Mouse (Mus musculus): ENCODE results near the gene Supv3l1.

The Supv3l1 gene

GRCm38 (mm10) chr10:62449364-62450279 lies at the start of gene Supv3l1, which contains the start of gene 4930507D05Rik:
Gene Supv3l1, minus strand, starts transcription at chr10:62449738.
Gene 4930507D05Rik, plus strand, starts transcription at chr10:62449489.
- TF ChIP-seq GATA4 (IDR thresholded peaks at IDR 0.05; ENCODE audit: insufficient replicate concordance, low read length), result no peak; the same call in 1 of the 2 replicates

DNA sequence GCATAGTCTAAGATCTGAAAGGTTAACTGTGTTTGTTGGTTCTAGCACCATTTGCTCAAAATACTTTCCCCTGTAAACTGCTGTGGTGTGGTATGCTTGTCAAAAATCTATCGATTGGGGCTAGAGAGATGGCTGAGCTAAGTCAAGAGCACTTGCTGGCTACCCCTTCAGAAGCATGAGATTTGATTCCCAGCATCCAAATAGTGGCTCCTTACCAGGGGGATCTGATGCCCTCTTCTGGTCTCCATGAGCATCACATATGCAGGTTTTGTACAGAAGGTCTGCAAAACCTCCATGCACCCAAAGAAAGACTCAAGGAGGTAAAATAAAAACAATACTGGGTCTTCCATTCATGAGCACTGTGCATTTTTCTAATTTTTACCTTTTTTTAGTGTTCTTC lies 38.7 kb upstream of the Supv3l1 start:
- no peak for TF ChIP-seq GATA4 (IDR thresholded peaks at IDR 0.05; ENCODE audit: insufficient replicate concordance, low read length)

DNA sequence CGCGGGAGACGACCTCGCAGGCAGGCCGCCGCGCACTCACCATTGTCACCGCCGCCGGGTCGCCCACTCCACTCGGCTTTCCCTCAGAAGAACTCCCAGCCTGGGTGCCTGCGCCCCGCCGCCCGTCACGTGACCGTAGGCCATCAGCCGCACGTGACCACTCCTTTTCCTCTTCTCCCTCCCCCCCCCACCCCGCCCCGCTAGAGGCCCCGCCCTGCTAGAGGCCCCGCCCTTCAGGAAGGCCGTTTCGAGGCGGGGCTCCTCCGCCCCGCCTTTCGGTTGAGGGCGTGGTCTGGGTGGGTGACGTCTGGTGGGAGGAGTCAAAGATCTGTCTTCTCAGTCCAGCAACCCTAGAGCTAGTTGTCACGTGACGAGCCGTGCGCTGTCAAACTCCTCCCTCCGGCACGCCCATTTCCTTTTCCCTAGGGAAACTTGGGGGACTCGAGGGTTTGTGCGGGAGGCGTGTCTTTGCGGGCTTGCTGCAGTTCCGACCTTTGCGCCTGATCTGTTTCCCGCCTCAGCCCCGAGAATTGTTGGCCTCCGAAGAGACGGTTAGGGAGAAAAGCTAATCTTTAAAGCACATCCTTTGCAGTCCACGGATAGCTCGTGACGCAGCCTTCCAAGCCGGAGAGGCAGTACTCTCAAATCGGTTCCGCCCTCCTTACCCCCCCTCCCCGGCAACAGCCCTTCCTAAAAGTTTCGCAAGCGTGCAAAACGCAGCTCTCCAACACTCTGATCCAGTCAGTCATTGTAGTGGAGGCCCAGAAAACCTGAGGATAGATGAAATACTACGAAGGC lies 37.3 kb upstream of the Supv3l1 start, which contains the start of gene Vps26a:
Gene Vps26a, minus strand, starts transcription at position 188 of the 798 bp plus-strand sequence.
- peak; percentile 57; the same call in 1 of the 2 replicates for TF ChIP-seq GATA4 (IDR thresholded peaks at IDR 0.05; ENCODE audit: insufficient replicate concordance, low read length)

DNA sequence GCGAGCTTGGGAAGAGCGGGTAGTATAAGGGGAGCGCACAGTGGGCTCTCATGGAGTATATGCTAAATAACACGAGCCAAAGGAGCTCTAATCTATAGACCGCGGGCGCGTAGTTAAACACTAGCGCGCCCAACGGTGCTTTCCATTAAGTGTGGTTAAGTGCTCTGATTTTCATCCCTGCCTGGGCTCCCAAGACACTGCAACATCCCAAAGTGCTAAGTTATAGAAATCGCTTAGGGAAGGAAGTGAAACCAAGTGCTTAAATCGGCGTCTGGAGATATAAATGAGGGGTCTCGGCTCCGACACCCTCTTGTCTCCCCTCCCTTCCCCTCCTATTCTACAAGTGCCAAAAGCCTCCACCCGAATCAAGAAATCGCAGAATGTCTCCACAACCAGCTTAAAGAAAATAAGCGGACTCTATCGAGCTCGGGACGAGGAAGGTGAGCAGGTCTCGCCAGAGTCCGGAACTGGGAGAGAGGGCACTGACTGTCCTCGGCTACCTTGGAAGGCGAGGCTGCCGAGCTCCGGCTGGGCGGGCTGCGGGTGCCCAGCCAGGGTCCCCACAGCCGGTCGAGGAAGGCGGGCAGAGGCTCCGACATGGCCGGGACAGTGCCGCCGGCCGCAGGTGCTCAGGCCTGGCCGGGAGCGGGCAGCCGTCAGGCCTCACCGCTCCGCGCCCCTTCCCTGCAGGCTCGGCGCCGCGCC lies 36.5 kb upstream of the Supv3l1 start:
- no peak for TF ChIP-seq GATA4 (IDR thresholded peaks at IDR 0.05; ENCODE audit: insufficient replicate concordance, low read length)

GRCm38 (mm10) chr10:62481108-62481852 lies 31.7 kb upstream of the Supv3l1 start:
- TF ChIP-seq GATA4 (IDR thresholded peaks at IDR 0.05; ENCODE audit: insufficient replicate concordance, low read length), result no peak

DNA sequence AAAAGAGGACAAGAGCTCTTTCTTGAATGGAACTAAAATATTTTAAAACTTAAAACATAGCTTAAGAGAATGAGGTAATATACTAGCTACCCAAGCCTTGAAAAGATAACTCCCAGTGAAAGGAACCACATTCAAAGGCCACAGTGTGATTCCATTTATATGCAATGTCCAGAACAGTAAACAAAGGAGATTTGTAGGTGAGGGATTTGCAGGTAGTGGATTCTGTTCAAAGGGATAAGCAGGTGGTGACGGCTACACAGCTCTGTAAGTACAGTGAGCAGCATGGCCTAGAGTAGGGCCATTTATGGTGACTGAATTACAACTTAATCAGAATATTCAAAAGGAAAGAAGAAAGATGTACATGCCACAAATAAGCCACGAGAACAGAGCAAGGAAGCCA lies 27.4 kb upstream of the Supv3l1 start:
- no peak for TF ChIP-seq GATA4 (IDR thresholded peaks at IDR 0.05; ENCODE audit: insufficient replicate concordance, low read length)

DNA sequence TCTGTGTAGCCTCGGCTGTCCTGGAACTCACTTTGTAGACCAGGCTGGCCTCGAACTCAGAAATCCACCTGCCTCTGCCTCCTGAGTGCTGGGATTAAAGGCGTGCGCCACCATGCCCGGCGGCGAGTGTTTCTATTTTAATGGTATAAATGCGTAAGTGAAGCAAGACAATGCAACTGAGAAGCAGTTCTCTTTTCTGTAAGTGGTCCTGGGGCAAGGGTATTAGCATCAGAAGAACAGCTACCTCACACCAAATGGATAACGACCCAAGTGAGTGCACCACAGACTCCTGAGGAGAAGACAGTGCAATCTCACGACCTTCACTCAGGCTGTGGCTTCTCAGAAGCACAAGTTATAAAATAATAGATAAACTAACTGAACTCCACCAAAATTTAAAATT lies 25.4 kb upstream of the Supv3l1 start:
- TF ChIP-seq GATA4 (IDR thresholded peaks at IDR 0.05; ENCODE audit: insufficient replicate concordance, low read length), result no peak

DNA sequence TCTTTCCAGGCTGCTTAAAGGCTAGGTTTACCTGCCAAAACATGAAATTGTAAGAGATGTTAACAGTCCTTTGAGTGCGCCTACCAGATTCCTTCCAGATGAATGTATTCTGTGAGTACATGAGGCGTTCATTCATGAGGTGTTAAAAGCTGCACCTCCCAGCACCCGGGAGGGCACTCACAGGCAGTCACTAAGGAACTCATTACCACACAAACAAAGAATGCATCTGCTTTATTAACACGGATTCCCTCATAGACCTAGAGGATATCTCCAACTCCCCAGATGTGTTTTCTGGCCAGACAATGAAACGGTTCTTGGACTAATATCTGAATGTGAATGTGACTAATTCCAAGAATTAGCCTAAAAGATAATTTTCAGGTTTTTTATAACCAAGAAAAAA lies 21.6 kb upstream of the Supv3l1 start:
- TF ChIP-seq GATA4 (IDR thresholded peaks at IDR 0.05; ENCODE audit: insufficient replicate concordance, low read length), result no peak

- no peak for TF ChIP-seq GATA4 (IDR thresholded peaks at IDR 0.05; ENCODE audit: insufficient replicate concordance, low read length)
These were observed 20.2 kb upstream of the Supv3l1 start for GRCm38 (mm10) chr10:62469736-62470135.

DNA sequence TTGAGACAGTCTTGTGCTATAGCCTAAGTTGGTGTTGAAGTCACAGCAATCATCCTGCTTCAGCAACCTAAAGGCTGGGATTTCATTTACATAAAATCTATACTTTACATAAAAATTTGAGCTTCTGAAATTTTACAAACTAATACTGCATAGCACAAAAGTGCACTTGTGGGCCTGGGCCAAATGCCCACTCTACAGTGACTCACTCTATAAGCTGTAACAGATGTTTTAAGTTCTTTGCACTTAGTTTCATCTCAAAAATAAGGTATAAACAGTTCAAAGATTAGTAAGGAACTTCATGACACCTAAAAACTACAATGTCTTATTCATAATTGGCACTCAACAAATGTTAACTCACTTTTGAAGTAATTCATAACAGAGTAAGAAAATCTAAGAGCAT lies 11.8 kb upstream of the Supv3l1 start:
- TF ChIP-seq GATA4 (IDR thresholded peaks at IDR 0.05; ENCODE audit: insufficient replicate concordance, low read length), result no peak

DNA sequence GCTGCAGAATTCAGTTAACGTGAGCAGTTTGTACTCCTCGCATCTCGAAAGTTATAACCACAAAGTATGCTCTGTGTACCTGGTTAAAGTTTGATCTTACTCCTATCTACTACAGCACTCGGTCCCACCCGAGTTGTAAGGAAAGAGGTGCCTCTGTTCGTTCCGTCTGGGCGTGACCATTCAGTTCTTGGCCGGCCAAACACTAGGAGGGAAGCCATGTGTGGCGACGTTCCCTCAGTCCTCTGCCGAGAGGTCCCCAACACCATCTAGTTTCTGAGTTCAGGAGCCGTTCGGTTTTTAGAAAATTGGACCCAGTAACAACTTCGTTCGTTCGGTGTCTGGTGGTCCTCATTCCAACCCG lies 722 bp upstream of the Supv3l1 start:
- TF ChIP-seq GATA4 (IDR thresholded peaks at IDR 0.05; ENCODE audit: insufficient replicate concordance, low read length), result no peak

- TF ChIP-seq GATA4 (IDR thresholded peaks at IDR 0.05; ENCODE audit: insufficient replicate concordance, low read length), result no peak
These were observed 19.1 kb downstream of the Supv3l1 start for GRCm38 (mm10) chr10:62430427-62430826.

DNA sequence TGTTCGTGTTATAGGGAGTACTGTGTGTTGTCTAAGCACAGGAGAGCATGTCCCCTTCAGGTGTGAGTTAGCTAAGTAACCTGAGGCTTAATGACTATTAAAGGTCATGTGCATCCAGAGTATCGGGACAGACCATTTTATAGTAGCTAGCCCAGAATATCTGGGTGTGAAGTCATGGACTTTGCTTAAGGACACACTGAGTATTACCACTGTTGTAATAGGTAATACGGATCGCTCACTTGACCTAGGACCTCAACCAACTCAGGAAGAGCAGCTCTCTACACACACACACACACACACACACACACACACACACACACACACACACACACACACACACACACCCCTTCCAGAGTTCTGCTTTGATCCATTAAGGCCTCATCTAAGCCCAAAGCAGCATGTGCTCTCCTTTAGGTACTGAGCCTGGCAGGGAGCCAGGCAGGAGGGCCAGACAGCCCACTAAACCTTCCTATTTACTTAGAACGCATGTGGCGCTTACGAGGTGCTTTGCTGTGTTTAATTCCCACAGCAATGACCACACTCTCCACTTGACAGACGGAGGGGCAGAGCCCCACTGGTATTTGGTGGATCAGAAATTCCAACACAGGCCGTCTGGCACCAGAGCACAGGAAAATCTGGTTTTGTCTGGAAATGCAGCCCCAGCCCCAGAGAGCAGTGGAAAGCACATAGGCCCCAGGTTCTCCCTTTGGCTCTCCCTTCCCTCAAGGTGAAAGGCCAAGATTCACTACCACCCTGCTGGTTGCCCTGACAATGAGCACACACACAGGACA lies 24.3 kb downstream of the Supv3l1 start:
- no peak for TF ChIP-seq GATA4 (IDR thresholded peaks at IDR 0.05; ENCODE audit: insufficient replicate concordance, low read length)

GRCm38 (mm10) chr10:62422255-62422654 lies 27.3 kb downstream of the Supv3l1 start, which contains the start of gene Hkdc1:
Gene Hkdc1, minus strand, starts transcription at chr10:62422491.
- TF ChIP-seq GATA4 (IDR thresholded peaks at IDR 0.05; ENCODE audit: insufficient replicate concordance, low read length), result no peak

All from liver, adult (tissue).